Mouse (Mus musculus) liver, embryonic 16.5 days (tissue): ENCODE results near the gene Matn1. TPM values are rescaled to one million over a fixed set of nuclear protein-coding genes. Genes with fewer than 3 reads are reported as not detected.

Source experiments
- ATAC-seq: fragments of 200-750 bp; cut with Nextera tagmentation; 2 replicates; pipeline ENCODE4 v1.8.0; 2017; ENCODE audit warnings: low read depth, mild to moderate bottlenecking, moderate number of reproducible peaks, moderate library complexity
- H3K27ac ChIP-seq: fragments of 300-500 bp; sonication (generic); 2 replicates; pipeline ENCODE4 v1.5.1; 2014; ENCODE audit warnings: mild to moderate bottlenecking, low read length
- H3K27me3 ChIP-seq: fragments of 300-500 bp; sonication (generic); 2 replicates; pipeline ENCODE4 v1.6.1; 2014; ENCODE audit warnings: low read depth, low read length, mixed read lengths; ENCODE audit not compliant: control insufficient read depth, insufficient read depth
- H3K36me3 ChIP-seq: fragments of 300-500 bp; sonication (generic); 2 replicates; pipeline ENCODE4 v1.6.1; 2014; ENCODE audit warnings: mild to moderate bottlenecking; ENCODE audit not compliant: control insufficient read depth, insufficient read depth
- H3K4me1 ChIP-seq: fragments of 300-500 bp; sonication (generic); 2 replicates; pipeline ENCODE4 v1.6.1; 2014; ENCODE audit warnings: low read depth, low read length, mixed read lengths; ENCODE audit not compliant: control insufficient read depth
- H3K4me2 ChIP-seq: fragments of 300-500 bp; sonication (generic); 2 replicates; pipeline ENCODE4 v1.6.1; 2014; ENCODE audit warnings: low read depth, low read length, mixed read lengths
- H3K4me3 ChIP-seq: fragments of 300-500 bp; sonication (generic); 2 replicates; pipeline ENCODE4 v1.5.1; 2014; ENCODE audit warnings: low read depth, mild to moderate bottlenecking, low read length
- H3K9ac ChIP-seq: fragments of 300-500 bp; sonication (generic); 2 replicates; pipeline ENCODE4 v1.6.1; 2014; ENCODE audit warnings: low read depth, low read length
- H3K9me3 ChIP-seq: fragments of 300-500 bp; sonication (generic); replicated peaks from 2 replicates; pipeline ENCODE4 v1.6.1; 2016; ENCODE audit warnings: low read length; ENCODE audit not compliant: control insufficient read depth
- WGBS: fragments of 180-500 bp; shearing (Covaris S2); extraction: QIAGEN DNeasy Blood & Tissue Kit; methylation state at CpG from one replicate; pipeline ENCODE4 v1.1.7; 2014; ENCODE audit not compliant: insufficient replicate concordance; 5-methylcytosine and 5-hydroxymethylcytosine counted together
- polyA plus RNA-seq: library from polyadenylated mRNA; unstranded; fragments of >200 nt; fragmentation: Nextera tagmentation; extraction: Ambion mirVana; gene quantifications from 2 replicates; pipeline ENCODE4 v1.2.1, GENCODE M21; 2015

Matn1 gene
- polyA plus RNA-seq, 1 experiment from 2014 or later, result 0.04 TPM

GRCm38 (mm10) chr4:130987046-130987445 lies 42.9 kb downstream of the Matn1 start:
- Histone ChIP-seq H3K9ac (no peak overlapping the region), H3K4me3 (no peak overlapping the region), H3K4me1 (no peaks in the 10 kb centered on the region), H3K4me2 (no peak overlapping the region), H3K9me3 (no peaks in the 10 kb centered on the region; the same call in none of the 2 replicates), H3K36me3 (no peaks in the 10 kb centered on the region), H3K27me3 (no peaks in the 10 kb centered on the region), H3K27ac (no peak overlapping the region)
- no peak for ATAC-seq
- 70% methylated on average over 4 of the region's 4 CpGs for WGBS

GRCm38 (mm10) chr4:130988219-130988839 lies 44.1 kb downstream of the Matn1 start:
- no peak overlapping the region for H3K27ac ChIP-seq
- H3K36me3 ChIP-seq, result no peaks in the 10 kb centered on the region
- no peak overlapping the region for H3K4me2 ChIP-seq
- no peak overlapping the region for H3K4me3 ChIP-seq
- WGBS, result 37% methylated on average over 6 of the region's 6 CpGs
- no peaks in the 10 kb centered on the region for H3K4me1 ChIP-seq
- ATAC-seq, result no peak
- H3K27me3 ChIP-seq, result no peaks in the 10 kb centered on the region
- no peaks in the 10 kb centered on the region; the same call in none of the 2 replicates for H3K9me3 ChIP-seq
- H3K9ac ChIP-seq, result no peak overlapping the region

- WGBS, result 61% methylated on average over 9 of the region's 9 CpGs
- no peak overlapping the region for H3K27ac ChIP-seq
- ATAC-seq, result no peak
- no peak overlapping the region for H3K4me2 ChIP-seq
- H3K27me3 ChIP-seq, result no peaks in the 10 kb centered on the region
- H3K9me3 ChIP-seq, result no peaks in the 10 kb centered on the region; the same call in none of the 2 replicates
- H3K4me3 ChIP-seq, result no peak overlapping the region
- H3K9ac ChIP-seq, result no peak overlapping the region
- no peaks in the 10 kb centered on the region for H3K36me3 ChIP-seq
- H3K4me1 ChIP-seq, result no peaks in the 10 kb centered on the region
Observed at GRCm38 (mm10) chr4:130989146-130989545, 45.0 kb downstream of the Matn1 start.

- no peak for ATAC-seq
- 63% methylated on average over 5 of the region's 5 CpGs for WGBS
- no peak overlapping the region for H3K27ac ChIP-seq
Observed at GRCm38 (mm10) chr4:130990966-130991365, 46.8 kb downstream of the Matn1 start.

GRCm38 (mm10) chr4:130994556-130994955 lies 50.4 kb downstream of the Matn1 start:
- no peak overlapping the region for H3K27ac ChIP-seq
- H3K9me3 ChIP-seq, result no peaks in the 10 kb centered on the region; the same call in none of the 2 replicates
- no peak overlapping the region for H3K4me2 ChIP-seq
- H3K36me3 ChIP-seq, result no peaks in the 10 kb centered on the region
- no peak overlapping the region for H3K4me3 ChIP-seq
- H3K4me1 ChIP-seq, result no peaks in the 10 kb centered on the region
- no peaks in the 10 kb centered on the region for H3K27me3 ChIP-seq
- no peak for ATAC-seq
- WGBS, result 59% methylated on average over 8 of the region's 8 CpGs
- H3K9ac ChIP-seq, result no peak overlapping the region

More at GRCm38 (mm10) chr4:130990966-130991365, 46.8 kb downstream of the Matn1 start:
- Histone ChIP-seq H3K4me3 (no peak overlapping the region), H3K4me2 (no peak overlapping the region), H3K9ac (no peak overlapping the region), H3K9me3 (no peaks in the 10 kb centered on the region; the same call in none of the 2 replicates), H3K4me1 (no peaks in the 10 kb centered on the region), H3K27me3 (no peaks in the 10 kb centered on the region), H3K36me3 (no peaks in the 10 kb centered on the region)

GRCm38 (mm10) chr4:130999744-131000527 lies 55.8 kb downstream of the Matn1 start:
- Histone ChIP-seq H3K9me3 (no peaks in the 10 kb centered on the region), H3K36me3 (no peaks in the 10 kb centered on the region), H3K4me3 (no peak overlapping the region), H3K27ac (no peak overlapping the region), H3K4me1 (no peaks in the 10 kb centered on the region), H3K9ac (no peak overlapping the region), H3K4me2 (no peak overlapping the region), H3K27me3 (no peaks in the 10 kb centered on the region)
- 57% methylated on average over 5 of the region's 5 CpGs for WGBS
- ATAC-seq, result no peak

- no peaks in the 10 kb centered on the region for H3K4me1 ChIP-seq
- H3K4me3 ChIP-seq, result no peak overlapping the region
- no peak for ATAC-seq
- no peaks in the 10 kb centered on the region for H3K27me3 ChIP-seq
- no peaks in the 10 kb centered on the region for H3K36me3 ChIP-seq
- 77% methylated on average over 15 of the region's 15 CpGs for WGBS
- no peak overlapping the region for H3K27ac ChIP-seq
- no peak overlapping the region for H3K9ac ChIP-seq
- H3K4me2 ChIP-seq, result no peak overlapping the region
- H3K9me3 ChIP-seq, result no peaks in the 10 kb centered on the region
Observed at GRCm38 (mm10) chr4:131000614-131001178, 56.5 kb downstream of the Matn1 start.
